Mouse (Mus musculus) limb, embryonic 10.5 days (tissue): ENCODE results near the gene Lair1. TPM values are rescaled to one million over a fixed set of nuclear protein-coding genes. Genes with fewer than 3 reads are reported as not detected.

Experiments
- polyA plus RNA-seq: library from polyadenylated mRNA; unstranded; fragments of >200 nt; fragmentation: Nextera tagmentation; extraction: Ambion mirVana; gene quantifications from 2 replicates; pipeline ENCODE4 v1.2.1, GENCODE M21; 2016

The Lair1 gene
- polyA plus RNA-seq, 1 experiment from 2014 or later: 0.13 TPM

Other genes starting within 250 kb of the Lair1 start
- gene Gm15448, start 237.5 kb downstream of the Lair1 start, polyA plus RNA-seq: not detected in 2 replicates
- not detected in 2 replicates for gene Pira2, start 218.2 kb downstream of the Lair1 start, polyA plus RNA-seq
- not detected in 2 replicates for gene Gm14548, start 165.1 kb downstream of the Lair1 start, polyA plus RNA-seq
- not detected in 2 replicates for gene Lilra6, start 147.7 kb downstream of the Lair1 start, polyA plus RNA-seq
- 0.79 and 1.2 TPM in 2 replicates for gene Ttyh1, start 56.2 kb upstream of the Lair1 start, polyA plus RNA-seq
- 61.7 and 75.9 TPM in 2 replicates for gene Leng8, start 73.8 kb upstream of the Lair1 start, polyA plus RNA-seq
- gene Leng9, start 87.2 kb upstream of the Lair1 start, polyA plus RNA-seq: 1.2 and 2.0 TPM in 2 replicates
- 23.5 and 32.3 TPM in 2 replicates for gene Cdc42ep5, start 101.7 kb upstream of the Lair1 start, polyA plus RNA-seq
- not detected in 2 replicates for gene Lilra5, start 174.6 kb upstream of the Lair1 start, polyA plus RNA-seq